Mouse (Mus musculus) adrenal gland, adult 8-10 months (tissue): ENCODE results near the gene Jmjd6. TPM values are rescaled to one million over a fixed set of nuclear protein-coding genes. Genes with fewer than 3 reads are reported as not detected.

Experiments
- DNase-seq: peaks from one replicate; pipeline ENCODE4 v3.0.0; 2022
- total RNA-seq, 4 experiments: library from RNA; stranded (reverse); gene quantifications; 2 replicates each; pipeline ENCODE4 v1.2.4; 2022

Gene Jmjd6
- total RNA-seq, 4 experiments from 2014 or later, result 31.8 to 41.1 (median 33.4) TPM

DNA sequence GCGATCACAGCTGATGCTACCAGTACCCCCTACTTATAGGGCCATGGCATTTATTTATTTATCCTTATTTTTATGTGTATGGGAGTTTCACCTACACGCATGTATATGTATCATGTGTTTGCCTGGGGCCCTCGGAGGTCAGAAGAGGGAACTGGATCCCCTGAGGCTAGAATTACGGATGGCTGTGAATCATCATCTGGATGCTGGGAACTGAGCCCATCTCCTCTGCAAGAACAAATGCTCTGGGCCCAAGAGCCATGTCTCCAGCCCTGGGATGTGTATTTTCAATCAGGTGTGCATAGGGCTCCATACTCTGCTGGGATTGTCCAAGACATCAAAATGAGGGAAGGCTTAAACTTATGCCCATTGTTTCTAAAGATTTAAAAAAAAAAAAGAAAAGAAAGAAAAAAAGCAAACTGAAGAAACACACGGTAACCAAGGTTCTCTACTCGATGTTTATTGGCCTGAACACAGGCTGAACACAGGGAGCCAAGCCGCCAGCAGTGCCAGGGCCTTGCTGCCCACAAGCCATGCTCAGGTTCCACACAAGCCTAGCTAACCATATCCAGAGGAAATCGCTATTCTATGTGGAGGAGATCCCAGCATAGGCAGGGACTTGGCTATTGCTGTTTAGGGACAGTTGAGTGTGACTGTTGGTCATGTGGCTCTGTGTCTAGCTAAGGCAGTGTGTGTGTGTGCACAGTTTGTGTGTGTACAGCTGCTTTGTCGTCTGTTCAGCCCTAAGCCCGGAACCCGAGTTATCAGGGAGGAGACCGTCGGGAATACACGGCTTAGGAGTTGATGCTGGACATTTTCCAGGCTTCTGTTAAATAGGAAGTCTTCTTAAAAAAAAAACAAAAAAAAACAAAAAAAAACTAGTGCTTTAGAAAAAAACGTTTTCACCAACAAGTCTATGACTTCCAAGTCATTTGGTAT, 36.8 kb downstream of the Jmjd6 start:
- no peak for DNase-seq

DNA sequence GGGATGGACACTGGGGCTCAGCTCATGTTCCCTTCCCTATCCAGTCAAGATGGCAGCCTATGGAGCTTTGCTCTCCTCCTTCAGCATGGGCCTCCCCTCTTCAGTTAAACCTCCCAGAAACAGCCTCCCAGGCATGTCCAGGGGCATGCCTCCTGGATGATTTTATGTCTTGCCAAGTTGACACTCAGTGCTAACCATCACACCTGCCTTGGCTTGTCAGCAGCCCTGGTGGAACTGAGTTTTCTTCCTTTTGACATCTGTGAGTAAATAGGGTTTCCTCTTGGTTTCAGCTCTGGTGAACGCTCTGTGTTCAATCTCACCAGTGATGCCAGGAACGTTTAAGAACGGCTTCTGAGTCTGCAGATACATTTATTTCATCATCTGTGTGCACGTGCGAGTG, 40.5 kb downstream of the Jmjd6 start:
- no peak for DNase-seq

GRCm38 (mm10) chr11:116801106-116801505, 42.1 kb downstream of the Jmjd6 start:
- no peak for DNase-seq

GRCm38 (mm10) chr11:116799364-116799763, 43.9 kb downstream of the Jmjd6 start:
- no peak for DNase-seq

Other genes with a start within 250 kb of the Jmjd6 start
- gene Rhbdf2, start 216.4 kb downstream of the Jmjd6 start, total RNA-seq, result 10 to 100 TPM; 13.3 to 20.5 (median 15.0) TPM
- 10 to 100 TPM; 16.6 to 27.2 (median 22.8) TPM for gene Prcd, start 189.9 kb downstream of the Jmjd6 start, total RNA-seq
- 10 to 100 TPM; 33.4 to 64.8 (median 48.2) TPM for gene Cygb, start 189.1 kb downstream of the Jmjd6 start, total RNA-seq
- under 1 TPM in 3 of 4 experiments, not detected in 1; 0.17 to 0.99 (median 0.19) TPM for gene St6galnac1, start 67.9 kb downstream of the Jmjd6 start, total RNA-seq
- gene Mxra7, start 15.4 kb downstream of the Jmjd6 start, total RNA-seq, result 100 to 1,000 TPM in 2 of 4 experiments, 10 to 100 TPM in 2; 43.8 to 117 (median 81.5) TPM
- 10 to 100 TPM; 28.2 to 43.9 (median 32.6) TPM for gene Mettl23, start 171 bp downstream of the Jmjd6 start, total RNA-seq
- gene Mfsd11, start 9.0 kb upstream of the Jmjd6 start, total RNA-seq, result 10 to 100 TPM; 45.7 to 69.2 (median 52.9) TPM
- gene Srsf2, start 9.6 kb upstream of the Jmjd6 start, total RNA-seq, result 100 to 1,000 TPM; 183 to 287 (median 255) TPM
- gene Mgat5b, start 75.4 kb upstream of the Jmjd6 start, total RNA-seq, result 1 to 10 TPM in 1 of 4 experiments, under 1 TPM in 3; 0.46 to 1.0 (median 0.77) TPM